Mouse (Mus musculus): ENCODE measurements around the gene Adprh. TPM values are rescaled to one million over a fixed set of nuclear protein-coding genes. Genes with fewer than 3 reads are reported as not detected.

Adprh gene
- 86.6 and 90.8 TPM in 2 replicates for polyA plus RNA-seq (2014; fragmentation: Nextera tagmentation; extraction: Ambion mirVana)

- Histone ChIP-seq H3K36me3 (ENCODE audit: control insufficient read depth, insufficient read depth, low read length) (peaks cover 25% of the 10 kb centered on the region), H3K27ac (ENCODE audit: low read depth) (peak within 1 kb of the TSS; percentile 86), H3K4me2 (ENCODE audit: low read length) (peak within 1 kb of the TSS; percentile 91), H3K9ac (ENCODE audit: low read length) (peak within 1 kb of the TSS; percentile 92), H3K4me1 (replicated peaks; ENCODE audit: control insufficient read depth, insufficient read depth, low read length) (peaks cover 9% of the 10 kb centered on the region; the same call in 1 of the 2 replicates), H3K9me3 (ENCODE audit: control insufficient read depth, low read length) (no peaks in the 10 kb centered on the region), H3K4me3 (ENCODE audit: low read depth, low read length) (peak within 1 kb of the TSS; percentile 71), H3K27me3 (replicated peaks; ENCODE audit: control insufficient read depth, insufficient read depth, low read length) (no peaks in the 10 kb centered on the region)
- peak; percentile 88 for DNase-seq (ENCODE audit: low spot score)
- peak; percentile 97 for ATAC-seq (replicated peaks; ENCODE audit: low FRiP score, low TSS enrichment, low read depth)
- WGBS: under 1% methylated on average over 56 of the region's 61 CpGs
These were observed at the start of gene Adprh for GRCm38 (mm10) chr16:38452442-38453202. Gene Adprh (minus strand): TSS chr16:38452703.

DNA sequence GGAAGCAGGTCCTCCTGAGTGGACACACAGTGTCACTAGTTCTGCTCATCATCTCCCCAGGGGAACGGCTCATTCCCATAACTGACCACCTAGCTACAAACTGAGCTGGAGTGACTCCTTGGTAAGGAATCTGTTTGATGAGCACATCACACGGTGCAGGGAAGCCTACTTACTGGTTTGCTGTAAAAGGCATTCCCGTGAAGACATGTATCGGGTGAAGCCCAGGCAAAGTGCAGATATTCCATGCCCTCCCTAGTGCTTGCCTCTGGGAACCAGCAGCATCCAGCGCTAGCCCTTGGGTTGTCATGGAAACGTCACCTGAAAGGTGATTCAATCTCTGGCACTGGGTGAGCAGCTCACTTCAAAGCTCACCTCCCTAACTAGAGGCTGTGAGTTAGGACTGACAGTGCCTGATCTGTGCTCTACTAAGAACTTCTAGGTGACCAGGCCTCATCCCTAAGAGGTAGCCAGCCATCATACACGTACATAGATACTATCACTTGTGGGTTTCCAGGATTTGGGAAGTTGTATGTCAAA lies 44.2 kb upstream of the Adprh start:
- H3K9me3 ChIP-seq (ENCODE audit: control insufficient read depth, low read length): no peaks in the 10 kb centered on the region
- H3K27me3 ChIP-seq (replicated peaks; ENCODE audit: control insufficient read depth, insufficient read depth, low read length): no peaks in the 10 kb centered on the region
- H3K9ac ChIP-seq (ENCODE audit: low read length): no peak overlapping the region
- DNase-seq (ENCODE audit: low spot score) (no peak), ATAC-seq (replicated peaks; ENCODE audit: low FRiP score, low TSS enrichment, low read depth) (no peak)
- H3K36me3 ChIP-seq (ENCODE audit: control insufficient read depth, insufficient read depth, low read length): peaks cover 36% of the 10 kb centered on the region
- no peak overlapping the region for H3K4me3 ChIP-seq (ENCODE audit: low read depth, low read length)
- WGBS: 82% methylated on average over 7 of the region's 7 CpGs
- H3K4me1 ChIP-seq (replicated peaks; ENCODE audit: control insufficient read depth, insufficient read depth, low read length): no peaks in the 10 kb centered on the region
- no peak overlapping the region for H3K4me2 ChIP-seq (ENCODE audit: low read length)
- H3K27ac ChIP-seq (ENCODE audit: low read depth): no peak overlapping the region

DNA sequence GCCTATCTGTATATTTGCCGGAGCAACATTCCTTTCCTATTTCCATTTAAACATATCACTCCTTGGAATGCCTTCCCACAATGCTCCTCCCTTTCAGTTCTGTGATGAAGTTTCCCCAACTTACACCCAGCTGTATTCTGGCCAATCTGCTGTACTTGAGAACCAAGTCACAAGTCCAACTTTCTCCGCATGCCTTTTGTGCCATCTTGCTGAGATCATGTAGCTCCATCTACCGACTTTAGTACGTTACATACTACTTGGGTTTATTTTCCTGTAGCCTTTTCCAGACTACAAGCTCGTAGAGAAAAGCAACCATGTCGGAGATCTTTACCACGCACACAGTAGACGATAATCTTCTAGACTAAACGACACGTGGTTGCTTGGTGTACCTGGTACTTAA lies 41.4 kb upstream of the Adprh start:
- peaks cover 23% of the 10 kb centered on the region for H3K36me3 ChIP-seq (ENCODE audit: control insufficient read depth, insufficient read depth, low read length)
- no peak for DNase-seq (ENCODE audit: low spot score)
- no peak overlapping the region for H3K4me2 ChIP-seq (ENCODE audit: low read length)
- WGBS: 79% methylated on average over 10 of the region's 10 CpGs
- no peaks in the 10 kb centered on the region for H3K4me1 ChIP-seq (replicated peaks; ENCODE audit: control insufficient read depth, insufficient read depth, low read length)
- no peak overlapping the region for H3K9ac ChIP-seq (ENCODE audit: low read length)
- no peaks in the 10 kb centered on the region for H3K27me3 ChIP-seq (replicated peaks; ENCODE audit: control insufficient read depth, insufficient read depth, low read length)
- no peak overlapping the region for H3K4me3 ChIP-seq (ENCODE audit: low read depth, low read length)
- H3K9me3 ChIP-seq (ENCODE audit: control insufficient read depth, low read length): no peaks in the 10 kb centered on the region
- no peak overlapping the region for H3K27ac ChIP-seq (ENCODE audit: low read depth)
- no peak for ATAC-seq (replicated peaks; ENCODE audit: low FRiP score, low TSS enrichment, low read depth)

DNA sequence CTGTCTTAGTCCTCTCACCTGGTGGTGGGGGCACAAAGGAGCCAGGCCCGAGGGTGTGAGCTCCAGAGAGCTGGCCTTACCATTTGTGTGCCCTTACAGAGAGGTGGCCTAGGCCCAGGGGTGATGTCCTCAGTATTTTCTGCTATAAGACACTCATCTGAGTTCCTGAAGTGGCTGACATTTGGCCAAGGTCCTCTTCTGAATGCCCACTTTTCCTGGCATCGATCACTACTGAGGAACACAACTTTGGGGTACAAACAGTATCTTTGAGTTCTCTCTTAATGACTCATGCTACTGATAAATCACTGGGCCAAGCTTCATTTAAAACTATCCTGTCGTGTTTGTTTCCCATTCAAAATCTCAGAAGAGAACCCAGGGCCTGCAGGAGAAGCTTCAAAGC lies 40.0 kb upstream of the Adprh start:
- 83% methylated on average over 3 of the region's 3 CpGs for WGBS
- no peaks in the 10 kb centered on the region for H3K27me3 ChIP-seq (replicated peaks; ENCODE audit: control insufficient read depth, insufficient read depth, low read length)
- ATAC-seq (replicated peaks; ENCODE audit: low FRiP score, low TSS enrichment, low read depth): no peak
- no peak overlapping the region for H3K4me2 ChIP-seq (ENCODE audit: low read length)
- H3K36me3 ChIP-seq (ENCODE audit: control insufficient read depth, insufficient read depth, low read length): peaks cover 9% of the 10 kb centered on the region
- no peak overlapping the region for H3K4me3 ChIP-seq (ENCODE audit: low read depth, low read length)
- DNase-seq (ENCODE audit: low spot score): no peak
- H3K9ac ChIP-seq (ENCODE audit: low read length): no peak overlapping the region
- no peaks in the 10 kb centered on the region for H3K9me3 ChIP-seq (ENCODE audit: control insufficient read depth, low read length)
- no peak overlapping the region for H3K27ac ChIP-seq (ENCODE audit: low read depth)
- no peaks in the 10 kb centered on the region for H3K4me1 ChIP-seq (replicated peaks; ENCODE audit: control insufficient read depth, insufficient read depth, low read length)

DNA sequence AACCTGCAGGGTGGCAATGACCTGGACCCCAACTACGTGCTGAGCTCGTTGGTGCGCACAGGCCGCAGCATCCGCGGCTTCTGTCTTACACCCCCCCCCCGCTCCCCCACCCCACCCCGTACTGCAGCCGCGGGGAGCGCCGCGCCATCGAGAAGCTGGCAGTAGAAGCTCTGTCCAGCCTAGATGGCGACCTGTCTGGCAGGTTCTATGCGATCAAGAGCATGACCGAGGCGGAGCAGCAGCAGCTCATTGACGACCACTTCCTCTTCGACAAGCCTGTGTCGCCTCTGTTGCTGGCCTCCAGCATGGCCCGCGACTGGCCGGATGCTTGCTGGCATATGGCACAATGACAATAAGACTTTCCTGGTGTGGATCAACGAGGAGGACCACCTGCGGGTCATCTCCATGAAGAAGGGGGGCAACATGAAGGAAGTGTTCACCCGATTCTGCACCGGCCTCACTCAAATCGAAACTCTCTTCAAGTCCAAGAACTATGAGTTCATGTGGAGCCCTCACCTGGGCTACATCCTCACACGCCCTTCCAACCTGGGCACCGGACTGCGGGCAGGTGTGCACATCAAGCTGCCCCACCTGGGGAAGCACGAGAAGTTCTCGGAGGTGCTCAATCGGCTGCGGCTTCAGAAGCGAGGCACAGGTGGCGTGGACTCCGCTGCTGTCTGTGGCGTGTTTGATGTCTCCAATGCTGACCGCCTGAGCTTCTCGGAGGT lies 31.2 kb upstream of the Adprh start:
- Histone ChIP-seq H3K4me2 (ENCODE audit: low read length) (peak overlapping the region; percentile 52), H3K4me3 (ENCODE audit: low read depth, low read length) (peak overlapping the region; percentile 28), H3K27ac (ENCODE audit: low read depth) (no peak overlapping the region), H3K9ac (ENCODE audit: low read length) (no peak overlapping the region), H3K36me3 (ENCODE audit: control insufficient read depth, insufficient read depth, low read length) (no peaks in the 10 kb centered on the region), H3K4me1 (replicated peaks; ENCODE audit: control insufficient read depth, insufficient read depth, low read length) (0 out of 2 replicates have a peak, but pooled peaks cover 3% of the 10 kb centered on the region), H3K9me3 (ENCODE audit: control insufficient read depth, low read length) (no peaks in the 10 kb centered on the region), H3K27me3 (replicated peaks; ENCODE audit: control insufficient read depth, insufficient read depth, low read length) (peaks cover 11% of the 10 kb centered on the region; the same call in 1 of the 2 replicates)
- ATAC-seq (replicated peaks; ENCODE audit: low FRiP score, low TSS enrichment, low read depth) (no peak), DNase-seq (ENCODE audit: low spot score) (peak; percentile 58)
- WGBS: 27% methylated on average over 42 of the region's 42 CpGs

DNA sequence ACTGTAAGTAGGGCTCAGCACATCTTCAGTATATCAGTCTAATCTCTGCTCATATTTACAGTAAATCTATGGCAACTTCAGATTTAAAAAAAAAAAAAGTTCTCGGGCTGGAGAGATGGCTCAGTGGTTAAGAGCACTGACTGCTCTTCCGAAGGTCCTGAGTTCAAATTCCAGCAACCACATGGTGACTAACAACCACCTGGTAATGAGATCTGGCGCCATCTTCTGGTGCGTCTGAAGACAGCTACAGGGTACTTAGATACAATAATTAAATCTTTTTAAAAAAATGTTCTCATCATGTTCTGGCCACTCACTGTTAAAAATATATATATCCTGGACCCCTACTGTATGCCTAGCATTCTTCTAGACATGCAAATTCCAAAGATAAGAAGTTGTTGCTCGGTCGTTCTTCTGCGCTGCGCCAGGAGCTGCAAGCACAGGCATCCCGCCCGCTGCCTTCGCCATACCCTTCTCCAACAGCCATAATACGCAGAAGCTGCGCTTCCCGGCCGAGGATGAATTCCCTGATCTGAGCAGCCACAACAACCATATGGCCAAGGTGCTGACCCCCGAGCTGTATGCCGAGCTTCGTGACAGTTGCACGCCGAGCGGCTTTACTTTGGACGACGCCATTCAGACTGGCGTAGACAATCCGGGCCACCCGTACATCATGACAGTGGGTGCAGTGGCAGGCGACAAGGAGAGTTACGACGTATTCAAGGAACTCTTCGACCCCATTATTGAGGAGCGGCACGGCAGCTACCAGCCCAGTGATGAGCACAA lies 30.5 kb upstream of the Adprh start:
- H3K27ac ChIP-seq (ENCODE audit: low read depth): no peak overlapping the region
- H3K4me2 ChIP-seq (ENCODE audit: low read length): peak overlapping the region; percentile 52
- 19% methylated on average over 32 of the region's 32 CpGs for WGBS
- no peak overlapping the region for H3K9ac ChIP-seq (ENCODE audit: low read length)
- 0 out of 2 replicates have a peak, but pooled peaks cover 3% of the 10 kb centered on the region for H3K4me1 ChIP-seq (replicated peaks; ENCODE audit: control insufficient read depth, insufficient read depth, low read length)
- H3K27me3 ChIP-seq (replicated peaks; ENCODE audit: control insufficient read depth, insufficient read depth, low read length): peaks cover 11% of the 10 kb centered on the region; the same call in 1 of the 2 replicates
- H3K36me3 ChIP-seq (ENCODE audit: control insufficient read depth, insufficient read depth, low read length): no peaks in the 10 kb centered on the region
- H3K4me3 ChIP-seq (ENCODE audit: low read depth, low read length): peak overlapping the region; percentile 28
- no peaks in the 10 kb centered on the region for H3K9me3 ChIP-seq (ENCODE audit: control insufficient read depth, low read length)
- peak; percentile 42; the same call in 1 of the 2 replicates for ATAC-seq (replicated peaks; ENCODE audit: low FRiP score, low TSS enrichment, low read depth)
- peak; percentile 69 for DNase-seq (ENCODE audit: low spot score)

GRCm38 (mm10) chr16:38481327-38481726 lies 28.8 kb upstream of the Adprh start:
- ATAC-seq (replicated peaks; ENCODE audit: low FRiP score, low TSS enrichment, low read depth) (no peak), DNase-seq (ENCODE audit: low spot score) (no peak)
- no peaks in the 10 kb centered on the region for H3K36me3 ChIP-seq (ENCODE audit: control insufficient read depth, insufficient read depth, low read length)
- no peak overlapping the region for H3K9ac ChIP-seq (ENCODE audit: low read length)
- H3K4me1 ChIP-seq (replicated peaks; ENCODE audit: control insufficient read depth, insufficient read depth, low read length): peaks cover 9% of the 10 kb centered on the region; the same call in 1 of the 2 replicates
- H3K27ac ChIP-seq (ENCODE audit: low read depth): no peak overlapping the region
- H3K9me3 ChIP-seq (ENCODE audit: control insufficient read depth, low read length): no peaks in the 10 kb centered on the region
- H3K4me3 ChIP-seq (ENCODE audit: low read depth, low read length): no peak overlapping the region
- peaks cover 11% of the 10 kb centered on the region; the same call in 1 of the 2 replicates for H3K27me3 ChIP-seq (replicated peaks; ENCODE audit: control insufficient read depth, insufficient read depth, low read length)
- no peak overlapping the region for H3K4me2 ChIP-seq (ENCODE audit: low read length)
- 73% methylated on average over 4 of the region's 4 CpGs for WGBS

DNA sequence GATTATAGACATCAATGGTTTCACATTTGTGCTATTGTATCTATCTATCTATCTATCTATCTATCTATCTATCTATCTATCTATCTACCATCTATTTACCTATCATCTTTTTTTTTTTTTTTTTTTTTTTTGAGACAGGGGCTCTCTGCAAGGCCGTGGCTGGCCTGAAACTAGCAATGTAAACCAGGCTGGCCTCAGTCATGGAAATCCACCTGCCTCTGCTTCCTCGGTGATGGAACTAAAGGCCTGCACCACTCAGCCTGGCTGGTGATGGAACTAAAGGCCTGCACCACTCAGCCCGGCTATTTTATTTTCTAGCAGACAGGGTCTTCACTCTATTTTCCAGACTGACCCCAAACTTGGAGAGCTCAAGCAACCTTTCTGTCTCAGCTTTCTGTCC lies 25.8 kb upstream of the Adprh start:
- H3K4me1 ChIP-seq (replicated peaks; ENCODE audit: control insufficient read depth, insufficient read depth, low read length): peaks cover 7% of the 10 kb centered on the region; the same call in 1 of the 2 replicates
- ATAC-seq (replicated peaks; ENCODE audit: low FRiP score, low TSS enrichment, low read depth) (no peak), DNase-seq (ENCODE audit: low spot score) (no peak)
- no peaks in the 10 kb centered on the region; the same call in 1 of the 2 replicates for H3K27me3 ChIP-seq (replicated peaks; ENCODE audit: control insufficient read depth, insufficient read depth, low read length)
- no peak overlapping the region for H3K4me2 ChIP-seq (ENCODE audit: low read length)
- 95% methylated on average over 3 of the region's 3 CpGs for WGBS
- no peak overlapping the region for H3K27ac ChIP-seq (ENCODE audit: low read depth)
- H3K36me3 ChIP-seq (ENCODE audit: control insufficient read depth, insufficient read depth, low read length): no peaks in the 10 kb centered on the region
- H3K9ac ChIP-seq (ENCODE audit: low read length): no peak overlapping the region
- no peaks in the 10 kb centered on the region for H3K9me3 ChIP-seq (ENCODE audit: control insufficient read depth, low read length)
- H3K4me3 ChIP-seq (ENCODE audit: low read depth, low read length): no peak overlapping the region
